Mouse (Mus musculus): ENCODE measurements around the gene Aaed1. TPM values are rescaled to one million over a fixed set of nuclear protein-coding genes. Genes with fewer than 3 reads are reported as not detected.

Aaed1 gene
- polyA plus RNA-seq, 1 experiment from 2014 or later: 37.3 TPM

DNA sequence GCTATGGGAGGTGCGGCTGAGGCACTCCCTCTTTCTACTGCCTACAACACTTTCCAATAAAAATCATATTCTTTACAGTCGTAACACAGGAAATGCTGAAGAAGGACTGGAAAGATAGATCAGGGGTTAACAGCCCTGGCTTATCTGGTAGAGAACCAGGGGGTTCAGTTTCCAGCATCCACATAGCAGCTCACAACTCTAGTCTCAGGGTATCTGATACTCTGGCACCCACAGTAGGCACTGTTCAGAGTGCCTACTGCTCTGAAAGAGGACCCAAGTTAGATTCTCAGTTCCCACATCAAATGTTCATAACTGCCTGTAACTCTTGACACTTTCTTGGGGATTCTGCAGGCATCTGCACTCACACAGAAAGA, 393 bp upstream of the Aaed1 start:
- Histone ChIP-seq H3K36me3 (ENCODE audit: control insufficient read depth, insufficient read depth, low read length) (no peaks in the 10 kb centered on the region), H3K4me3 (ENCODE audit: low read length) (peak overlapping the region; percentile 68), H3K27me3 (replicated peaks; ENCODE audit: control insufficient read depth, insufficient read depth, low read length) (no peaks in the 10 kb centered on the region), H3K4me2 (ENCODE audit: low read depth, low read length) (peak overlapping the region; percentile 50), H3K9me3 (ENCODE audit: control insufficient read depth, low read length) (no peaks in the 10 kb centered on the region), H3K9ac (ENCODE audit: low read depth, low read length) (peak overlapping the region; percentile 56), H3K27ac (ENCODE audit: low read length) (peak overlapping the region; percentile 37; the same call in 1 of the 2 replicates), H3K4me1 (ENCODE audit: control insufficient read depth, insufficient read depth, low read length) (peaks cover 23% of the 10 kb centered on the region)
- no peak; the same call in 1 of the 2 replicates for ATAC-seq
- 0% methylated on average over 2 of the region's 2 CpGs for WGBS

DNA sequence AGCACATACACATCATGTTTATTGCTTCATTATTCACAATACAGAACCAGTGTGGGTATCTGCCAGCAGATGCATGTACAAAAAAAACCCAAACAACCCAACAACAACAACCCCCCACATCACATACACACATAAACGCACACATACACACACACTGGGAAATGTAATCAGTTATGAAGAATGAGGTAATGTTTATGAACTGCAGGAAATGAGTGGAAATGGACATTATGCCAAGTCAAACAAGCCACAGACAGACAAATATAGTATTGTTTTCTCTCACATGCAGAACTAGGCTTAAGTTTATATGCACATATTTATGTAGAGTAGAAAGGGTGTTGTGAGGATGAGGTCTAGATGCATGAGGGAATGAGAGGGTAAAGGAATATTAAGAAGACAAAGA, 1.2 kb downstream of the Aaed1 start:
- no peaks in the 10 kb centered on the region for H3K9me3 ChIP-seq (ENCODE audit: control insufficient read depth, low read length)
- ATAC-seq: no peak
- peaks cover 5% of the 10 kb centered on the region; the same call in 1 of the 2 replicates for H3K36me3 ChIP-seq (ENCODE audit: control insufficient read depth, insufficient read depth, low read length)
- peak overlapping the region; percentile 50 for H3K4me2 ChIP-seq (ENCODE audit: low read depth, low read length)
- H3K4me1 ChIP-seq (ENCODE audit: control insufficient read depth, insufficient read depth, low read length): peaks cover 23% of the 10 kb centered on the region
- H3K27me3 ChIP-seq (replicated peaks; ENCODE audit: control insufficient read depth, insufficient read depth, low read length): no peaks in the 10 kb centered on the region
- H3K9ac ChIP-seq (ENCODE audit: low read depth, low read length): no peak overlapping the region
- 47% methylated on average over 1 of the region's 1 CpGs for WGBS
- peak overlapping the region; percentile 68 for H3K4me3 ChIP-seq (ENCODE audit: low read length)
- H3K27ac ChIP-seq (ENCODE audit: low read length): no peak overlapping the region

DNA sequence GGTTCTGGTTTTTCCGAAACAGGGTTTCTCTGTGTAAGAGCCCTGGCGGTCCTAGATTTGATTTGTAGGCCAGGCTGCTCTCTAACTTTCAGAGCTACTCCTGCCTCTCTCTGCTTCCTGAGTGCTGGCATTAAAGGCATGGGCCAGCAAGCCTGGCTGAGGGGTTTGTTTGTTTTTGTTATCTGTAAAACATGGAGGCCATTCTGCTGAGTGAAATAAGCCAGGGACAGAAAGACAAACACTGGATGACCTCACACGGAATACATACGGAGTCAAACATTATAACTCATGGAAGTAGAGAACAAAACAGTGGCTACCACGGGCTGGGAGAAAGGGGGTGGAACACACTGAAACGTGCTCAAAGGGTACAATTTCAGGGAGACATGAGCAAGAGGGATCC, 1.9 kb downstream of the Aaed1 start:
- WGBS: 23% methylated on average over 6 of the region's 6 CpGs
- peaks cover 23% of the 10 kb centered on the region for H3K4me1 ChIP-seq (ENCODE audit: control insufficient read depth, insufficient read depth, low read length)
- peak overlapping the region; percentile 11; the same call in 1 of the 2 replicates for H3K9ac ChIP-seq (ENCODE audit: low read depth, low read length)
- H3K4me2 ChIP-seq (ENCODE audit: low read depth, low read length): peak overlapping the region; percentile 20
- ATAC-seq: no peak
- H3K4me3 ChIP-seq (ENCODE audit: low read length): no peak overlapping the region
- H3K27me3 ChIP-seq (replicated peaks; ENCODE audit: control insufficient read depth, insufficient read depth, low read length): no peaks in the 10 kb centered on the region
- H3K27ac ChIP-seq (ENCODE audit: low read length): peak overlapping the region; percentile 19; the same call in 1 of the 2 replicates
- H3K9me3 ChIP-seq (ENCODE audit: control insufficient read depth, low read length): no peaks in the 10 kb centered on the region
- H3K36me3 ChIP-seq (ENCODE audit: control insufficient read depth, insufficient read depth, low read length): peaks cover 5% of the 10 kb centered on the region; the same call in 1 of the 2 replicates

DNA sequence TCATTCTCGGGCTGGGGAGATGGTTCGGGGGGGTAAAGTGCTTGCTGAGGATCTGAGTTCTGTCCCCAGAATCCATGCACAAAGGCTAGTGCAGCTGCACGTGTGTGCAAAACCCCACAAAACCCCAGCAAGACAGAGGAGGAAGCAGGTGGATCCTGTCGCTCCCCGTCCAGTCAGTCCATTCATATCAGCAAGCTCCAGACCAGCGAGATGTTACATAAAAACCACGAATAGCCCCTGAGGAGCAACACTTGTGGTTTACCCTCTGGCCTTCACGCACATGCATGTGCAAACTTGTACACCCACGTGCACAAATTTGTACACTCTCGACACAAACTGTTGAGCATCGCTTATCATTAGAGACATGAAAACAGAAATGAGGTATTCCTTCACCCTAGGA, 2.7 kb downstream of the Aaed1 start:
- no peak overlapping the region for H3K4me3 ChIP-seq (ENCODE audit: low read length)
- H3K36me3 ChIP-seq (ENCODE audit: control insufficient read depth, insufficient read depth, low read length): peaks cover 5% of the 10 kb centered on the region; the same call in 1 of the 2 replicates
- H3K27ac ChIP-seq (ENCODE audit: low read length): no peak overlapping the region
- no peak overlapping the region for H3K9ac ChIP-seq (ENCODE audit: low read depth, low read length)
- no peaks in the 10 kb centered on the region for H3K27me3 ChIP-seq (replicated peaks; ENCODE audit: control insufficient read depth, insufficient read depth, low read length)
- WGBS: 61% methylated on average over 11 of the region's 11 CpGs
- no peaks in the 10 kb centered on the region for H3K9me3 ChIP-seq (ENCODE audit: control insufficient read depth, low read length)
- peaks cover 23% of the 10 kb centered on the region for H3K4me1 ChIP-seq (ENCODE audit: control insufficient read depth, insufficient read depth, low read length)
- ATAC-seq: no peak
- H3K4me2 ChIP-seq (ENCODE audit: low read depth, low read length): no peak overlapping the region

DNA sequence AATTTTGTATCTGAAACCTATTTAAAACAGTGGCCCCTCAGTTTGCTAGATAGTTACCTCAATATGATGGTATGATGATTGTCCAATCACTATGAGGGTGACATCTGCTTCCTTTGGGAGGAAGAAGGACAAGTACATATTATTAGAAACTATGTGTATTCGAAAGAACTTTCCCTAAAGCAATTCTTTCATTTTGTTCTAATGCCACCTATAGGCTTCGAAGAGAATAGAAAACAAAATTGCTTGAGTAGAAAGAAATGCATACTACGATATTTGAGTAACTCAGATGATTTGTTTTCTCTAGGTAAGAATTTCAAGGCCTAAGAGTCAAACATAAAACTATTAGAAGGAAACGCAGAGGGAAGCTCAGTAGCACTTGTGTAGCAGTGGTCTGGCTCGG, 3.5 kb downstream of the Aaed1 start:
- Histone ChIP-seq H3K27ac (ENCODE audit: low read length) (no peak overlapping the region), H3K4me1 (ENCODE audit: control insufficient read depth, insufficient read depth, low read length) (peaks cover 23% of the 10 kb centered on the region), H3K4me3 (ENCODE audit: low read length) (no peak overlapping the region), H3K36me3 (ENCODE audit: control insufficient read depth, insufficient read depth, low read length) (peaks cover 9% of the 10 kb centered on the region; the same call in 1 of the 2 replicates), H3K9me3 (ENCODE audit: control insufficient read depth, low read length) (no peaks in the 10 kb centered on the region), H3K27me3 (replicated peaks; ENCODE audit: control insufficient read depth, insufficient read depth, low read length) (no peaks in the 10 kb centered on the region), H3K9ac (ENCODE audit: low read depth, low read length) (no peak overlapping the region), H3K4me2 (ENCODE audit: low read depth, low read length) (no peak overlapping the region)
- ATAC-seq: no peak
- 56% methylated on average over 5 of the region's 5 CpGs for WGBS

DNA sequence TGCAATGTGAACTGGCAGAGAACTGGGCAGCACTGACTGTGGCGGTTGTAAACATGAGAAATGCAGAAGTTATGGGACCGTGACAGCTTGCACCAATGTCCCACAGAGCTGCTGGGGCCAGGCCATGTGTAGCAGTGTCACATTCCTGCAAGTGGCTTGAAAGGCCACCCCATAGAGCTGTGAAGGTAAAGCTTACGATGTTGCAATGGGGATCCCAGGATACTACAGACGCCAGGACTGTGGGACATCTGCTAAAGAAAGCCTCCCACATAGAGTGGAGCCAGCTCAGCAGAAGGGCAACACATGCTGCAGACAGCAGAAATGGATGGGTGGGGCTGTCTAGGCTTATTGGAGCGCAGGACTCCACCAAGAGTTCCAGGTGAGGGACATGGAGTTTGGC, 5.0 kb downstream of the Aaed1 start:
- no peak for ATAC-seq
- 92% methylated on average over 5 of the region's 5 CpGs for WGBS
- H3K27ac ChIP-seq (ENCODE audit: low read length): no peak overlapping the region
- peaks cover 20% of the 10 kb centered on the region for H3K4me1 ChIP-seq (ENCODE audit: control insufficient read depth, insufficient read depth, low read length)
- peaks cover 9% of the 10 kb centered on the region; the same call in 1 of the 2 replicates for H3K36me3 ChIP-seq (ENCODE audit: control insufficient read depth, insufficient read depth, low read length)
- no peaks in the 10 kb centered on the region for H3K27me3 ChIP-seq (replicated peaks; ENCODE audit: control insufficient read depth, insufficient read depth, low read length)
- no peak overlapping the region for H3K9ac ChIP-seq (ENCODE audit: low read depth, low read length)
- H3K4me3 ChIP-seq (ENCODE audit: low read length): no peak overlapping the region
- H3K9me3 ChIP-seq (ENCODE audit: control insufficient read depth, low read length): no peaks in the 10 kb centered on the region
- H3K4me2 ChIP-seq (ENCODE audit: low read depth, low read length): no peak overlapping the region

DNA sequence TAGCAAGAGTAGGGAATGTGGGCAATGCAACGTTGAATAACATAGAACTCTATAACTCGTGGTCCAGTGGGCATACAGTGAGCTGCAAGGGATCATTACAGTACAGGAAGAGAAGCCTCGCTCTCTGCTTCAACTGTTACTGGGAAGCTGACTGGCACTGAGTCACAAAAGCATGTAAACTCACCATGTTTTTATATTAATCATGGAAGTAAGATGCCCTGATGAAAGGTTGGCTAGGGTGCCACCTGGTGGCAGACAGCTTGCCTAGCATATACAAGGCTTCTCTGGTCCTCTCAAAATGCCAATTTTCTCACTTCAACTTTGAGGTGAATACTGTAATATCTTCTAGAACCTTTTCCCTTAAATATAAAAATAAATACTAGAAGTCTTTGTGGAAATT, 6.4 kb downstream of the Aaed1 start:
- ATAC-seq: 0 out of 2 replicates have a peak, but pooled peaks have one; percentile 32
- H3K9ac ChIP-seq (ENCODE audit: low read depth, low read length): no peak overlapping the region
- 75% methylated on average over 3 of the region's 3 CpGs for WGBS

DNA sequence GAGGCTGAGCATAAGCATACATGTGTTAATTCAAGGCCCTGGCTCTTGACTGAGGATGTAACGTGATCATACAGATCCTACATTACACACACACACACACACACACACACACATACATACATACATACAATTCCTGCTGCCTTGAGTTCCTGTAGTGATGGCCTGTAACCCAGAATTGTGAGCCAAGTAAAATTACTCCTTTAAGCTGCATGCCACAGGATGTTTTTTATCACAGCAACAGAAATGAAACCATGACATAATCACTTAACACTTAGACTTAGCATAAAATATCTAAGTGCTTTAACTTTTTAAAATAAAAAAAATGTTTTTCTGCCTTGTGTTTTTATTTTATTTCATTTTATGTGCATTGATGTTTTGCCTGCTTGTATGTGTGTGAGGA, 13.4 kb downstream of the Aaed1 start:
- no peak for ATAC-seq
- no peaks in the 10 kb centered on the region for H3K9me3 ChIP-seq (ENCODE audit: control insufficient read depth, low read length)
- no peaks in the 10 kb centered on the region for H3K27me3 ChIP-seq (replicated peaks; ENCODE audit: control insufficient read depth, insufficient read depth, low read length)
- no peak overlapping the region for H3K9ac ChIP-seq (ENCODE audit: low read depth, low read length)
- H3K27ac ChIP-seq (ENCODE audit: low read length): no peak overlapping the region
- 90% methylated on average over 1 of the region's 1 CpGs for WGBS
- H3K4me1 ChIP-seq (ENCODE audit: control insufficient read depth, insufficient read depth, low read length): no peaks in the 10 kb centered on the region
- no peaks in the 10 kb centered on the region for H3K36me3 ChIP-seq (ENCODE audit: control insufficient read depth, insufficient read depth, low read length)
- no peak overlapping the region for H3K4me3 ChIP-seq (ENCODE audit: low read length)
- H3K4me2 ChIP-seq (ENCODE audit: low read depth, low read length): no peak overlapping the region

More for the DNA sequence above, 6.4 kb downstream of the Aaed1 start:
- no peaks in the 10 kb centered on the region for H3K9me3 ChIP-seq (ENCODE audit: control insufficient read depth, low read length)
- no peak overlapping the region for H3K4me2 ChIP-seq (ENCODE audit: low read depth, low read length)
- H3K4me1 ChIP-seq (ENCODE audit: control insufficient read depth, insufficient read depth, low read length): peaks cover 16% of the 10 kb centered on the region; the same call in 1 of the 2 replicates
- H3K36me3 ChIP-seq (ENCODE audit: control insufficient read depth, insufficient read depth, low read length): peaks cover 9% of the 10 kb centered on the region; the same call in 1 of the 2 replicates
- no peak overlapping the region for H3K27ac ChIP-seq (ENCODE audit: low read length)
- no peaks in the 10 kb centered on the region for H3K27me3 ChIP-seq (replicated peaks; ENCODE audit: control insufficient read depth, insufficient read depth, low read length)
- H3K4me3 ChIP-seq (ENCODE audit: low read length): no peak overlapping the region

DNA sequence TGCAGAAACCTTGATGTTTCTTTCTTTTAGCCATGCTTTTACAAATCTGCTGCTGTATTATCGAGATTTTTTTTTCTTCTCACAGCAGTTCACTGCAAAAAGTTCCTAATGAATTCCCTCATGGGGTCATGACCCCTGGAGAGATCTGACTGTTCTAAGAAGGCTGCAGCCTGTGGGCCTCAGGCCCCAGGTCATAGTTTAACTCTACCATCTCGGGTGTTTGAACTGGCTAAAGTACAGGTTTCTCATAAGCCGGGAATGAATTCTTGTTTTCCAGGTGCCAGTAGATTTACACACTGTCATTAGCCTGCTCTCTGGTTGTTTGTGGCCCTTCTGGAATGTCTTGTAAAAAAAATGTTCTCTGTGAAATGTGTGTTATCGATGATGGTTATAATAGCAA, 25.7 kb downstream of the Aaed1 start:
- H3K4me2 ChIP-seq (ENCODE audit: low read depth, low read length): no peak overlapping the region
- ATAC-seq: no peak; the same call in 1 of the 2 replicates
- H3K27me3 ChIP-seq (replicated peaks; ENCODE audit: control insufficient read depth, insufficient read depth, low read length): no peaks in the 10 kb centered on the region
- WGBS: 34% methylated on average over 4 of the region's 4 CpGs
- H3K4me1 ChIP-seq (ENCODE audit: control insufficient read depth, insufficient read depth, low read length): no peaks in the 10 kb centered on the region
- no peaks in the 10 kb centered on the region for H3K36me3 ChIP-seq (ENCODE audit: control insufficient read depth, insufficient read depth, low read length)
- H3K9ac ChIP-seq (ENCODE audit: low read depth, low read length): no peak overlapping the region
- H3K27ac ChIP-seq (ENCODE audit: low read length): no peak overlapping the region
- H3K9me3 ChIP-seq (ENCODE audit: control insufficient read depth, low read length): 0 out of 2 replicates have a peak, but pooled peaks cover 4% of the 10 kb centered on the region
- H3K4me3 ChIP-seq (ENCODE audit: low read length): no peak overlapping the region

DNA sequence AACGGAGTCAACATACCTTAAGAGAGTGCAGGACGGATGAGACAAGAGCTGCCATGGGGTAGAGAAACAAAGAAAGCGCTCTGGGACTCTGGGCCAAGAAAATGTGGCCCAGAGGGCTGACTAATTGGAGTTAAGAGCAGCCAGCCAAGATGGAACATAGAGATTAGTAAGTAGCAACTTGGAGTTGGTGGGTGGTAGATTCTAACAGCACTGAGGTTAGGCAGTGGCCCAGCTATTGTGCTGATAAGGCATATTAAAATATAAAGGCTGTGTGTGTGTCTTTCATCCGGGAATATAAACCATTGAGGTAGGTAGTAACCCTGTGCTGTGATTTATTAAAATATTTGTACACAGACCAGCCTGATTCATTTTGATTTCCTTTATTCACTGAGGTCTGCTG, 26.2 kb downstream of the Aaed1 start:
- H3K36me3 ChIP-seq (ENCODE audit: control insufficient read depth, insufficient read depth, low read length): no peaks in the 10 kb centered on the region
- H3K4me1 ChIP-seq (ENCODE audit: control insufficient read depth, insufficient read depth, low read length): no peaks in the 10 kb centered on the region
- H3K9ac ChIP-seq (ENCODE audit: low read depth, low read length): no peak overlapping the region
- no peak for ATAC-seq
- H3K4me3 ChIP-seq (ENCODE audit: low read length): no peak overlapping the region
- no peak overlapping the region for H3K27ac ChIP-seq (ENCODE audit: low read length)
- H3K27me3 ChIP-seq (replicated peaks; ENCODE audit: control insufficient read depth, insufficient read depth, low read length): no peaks in the 10 kb centered on the region
- 0 out of 2 replicates have a peak, but pooled peaks cover 4% of the 10 kb centered on the region for H3K9me3 ChIP-seq (ENCODE audit: control insufficient read depth, low read length)
- WGBS: 76% methylated on average over 4 of the region's 4 CpGs
- no peak overlapping the region for H3K4me2 ChIP-seq (ENCODE audit: low read depth, low read length)

Data from intestine, embryonic 16.5 days (tissue).